Mouse (Mus musculus) cerebellum, postnatal 10 days (tissue): ENCODE results near the gene Ddb1.
"Not testable (repeated sequence)": the region's sequence is repeated elsewhere in the genome, so short reads cannot be mapped to it uniquely, and the experiment has no call there.

Source experiments
- DNase-seq, 2 experiments: peaks; one replicate each; pipeline ENCODE4 v3.0.0; 2021; ENCODE audit warnings: mixed read lengths in 2 of 2

Ddb1 gene

GRCm38 (mm10) chr19:10605293-10605900, at the start of gene Ddb1, which contains the start of gene Tkfc:
Gene Ddb1, plus strand, starts transcription at chr19:10605327.
Gene Tkfc, minus strand, starts transcription at chr19:10605654.
- peak; percentile 100 for DNase-seq

GRCm38 (mm10) chr19:10555624-10556510, 49.3 kb upstream of the Ddb1 start, which contains the start of gene Tmem216:
Gene Tmem216, minus strand, starts transcription at chr19:10556238.
- DNase-seq, result peak; percentile 88 to 92

GRCm38 (mm10) chr19:10557001-10557400, 48.1 kb upstream of the Ddb1 start:
- DNase-seq, result no peak

- no peak for DNase-seq
Measured at GRCm38 (mm10) chr19:10557430-10557829, 47.7 kb upstream of the Ddb1 start.

GRCm38 (mm10) chr19:10557837-10558375, 47.2 kb upstream of the Ddb1 start:
- not testable (repeated sequence) for DNase-seq

GRCm38 (mm10) chr19:10560108-10560507, 45.0 kb upstream of the Ddb1 start:
- DNase-seq, result no peak

- DNase-seq, result no peak
Measured at GRCm38 (mm10) chr19:10561558-10562314, 43.4 kb upstream of the Ddb1 start.

- no peak for DNase-seq
Measured at GRCm38 (mm10) chr19:10562351-10562750, 42.8 kb upstream of the Ddb1 start.

- DNase-seq, result no peak
Measured at GRCm38 (mm10) chr19:10564278-10564677, 40.8 kb upstream of the Ddb1 start.

- DNase-seq, result no peak
Measured at GRCm38 (mm10) chr19:10565217-10565616, 39.9 kb upstream of the Ddb1 start.

- no peak for DNase-seq
Measured at GRCm38 (mm10) chr19:10569627-10570026, 35.5 kb upstream of the Ddb1 start.

GRCm38 (mm10) chr19:10576690-10577561, 28.2 kb upstream of the Ddb1 start, which contains the start of the genes Cyb561a3 and Tmem138:
Gene Cyb561a3, plus strand, starts transcription at chr19:10577172.
Gene Tmem138, minus strand, starts transcription at chr19:10577362.
- peak; percentile 95 for DNase-seq

- DNase-seq, result no peak
Measured at GRCm38 (mm10) chr19:10580102-10580501, 25.0 kb upstream of the Ddb1 start.

- DNase-seq, result no peak
Measured at GRCm38 (mm10) chr19:10580761-10581160, 24.4 kb upstream of the Ddb1 start.

GRCm38 (mm10) chr19:10581984-10582383, 23.1 kb upstream of the Ddb1 start:
- no peak for DNase-seq

GRCm38 (mm10) chr19:10583550-10584146, 21.5 kb upstream of the Ddb1 start:
- no peak for DNase-seq

GRCm38 (mm10) chr19:10585112-10585511, 20.0 kb upstream of the Ddb1 start:
- DNase-seq, result no peak

GRCm38 (mm10) chr19:10587231-10587630, 17.9 kb upstream of the Ddb1 start:
- DNase-seq, result no peak

- no peak for DNase-seq
Measured at GRCm38 (mm10) chr19:10589127-10589857, 15.8 kb upstream of the Ddb1 start.

GRCm38 (mm10) chr19:10590301-10590700, 14.8 kb upstream of the Ddb1 start:
- no peak for DNase-seq
